Mouse (Mus musculus) 3T3-L1 (cell line): ENCODE measurements around the gene Crot.

ENCODE experiments used
- DNase-seq: peaks from one replicate; pipeline ENCODE4 v3.0.0-alpha.2; 2015; ENCODE audit warnings: low read depth, low spot score

Gene Crot

GRCm38 (mm10) chr5:8995966-8996685, 998 bp downstream of the Crot start:
- peak; percentile 38 for DNase-seq

GRCm38 (mm10) chr5:8991626-8992025, 5.5 kb downstream of the Crot start:
- no peak for DNase-seq

GRCm38 (mm10) chr5:8990526-8990925, 6.6 kb downstream of the Crot start:
- no peak for DNase-seq

- no peak for DNase-seq
Observed at GRCm38 (mm10) chr5:8987925-8988324, 9.2 kb downstream of the Crot start.

- DNase-seq = peak; percentile 22
Observed at GRCm38 (mm10) chr5:8985470-8985869, 11.7 kb downstream of the Crot start.

- no peak for DNase-seq
Observed at GRCm38 (mm10) chr5:8974721-8975120, 22.4 kb downstream of the Crot start.

- no peak for DNase-seq
Observed at GRCm38 (mm10) chr5:8972355-8972754, 24.8 kb downstream of the Crot start.

GRCm38 (mm10) chr5:8970694-8971093, 26.4 kb downstream of the Crot start:
- no peak for DNase-seq

GRCm38 (mm10) chr5:8964487-8964886, 32.6 kb downstream of the Crot start:
- DNase-seq = no peak

- DNase-seq = no peak
Observed at GRCm38 (mm10) chr5:8960534-8960933, 36.6 kb downstream of the Crot start.

- peak; percentile 33 for DNase-seq
Observed at GRCm38 (mm10) chr5:8955544-8955943, 41.6 kb downstream of the Crot start.

GRCm38 (mm10) chr5:8953660-8954059, 43.5 kb downstream of the Crot start:
- no peak for DNase-seq

- DNase-seq = no peak
Observed at GRCm38 (mm10) chr5:8947423-8948110, 49.6 kb downstream of the Crot start.

- no peak for DNase-seq
Observed at GRCm38 (mm10) chr5:8943836-8944235, 53.3 kb downstream of the Crot start.

GRCm38 (mm10) chr5:8941266-8941665, 55.9 kb downstream of the Crot start:
- DNase-seq = peak; percentile 44

GRCm38 (mm10) chr5:8937965-8938364, 59.2 kb downstream of the Crot start:
- no peak for DNase-seq

GRCm38 (mm10) chr5:8928440-8928839, 68.7 kb downstream of the Crot start:
- no peak for DNase-seq

- no peak for DNase-seq
Observed at GRCm38 (mm10) chr5:8917069-8917468, 80.1 kb downstream of the Crot start.

- no peak for DNase-seq
Observed at GRCm38 (mm10) chr5:8916400-8916799, 80.7 kb downstream of the Crot start.
